Mouse (Mus musculus): ENCODE measurements around the gene Ndufc1.

Ndufc1 gene

DNA sequence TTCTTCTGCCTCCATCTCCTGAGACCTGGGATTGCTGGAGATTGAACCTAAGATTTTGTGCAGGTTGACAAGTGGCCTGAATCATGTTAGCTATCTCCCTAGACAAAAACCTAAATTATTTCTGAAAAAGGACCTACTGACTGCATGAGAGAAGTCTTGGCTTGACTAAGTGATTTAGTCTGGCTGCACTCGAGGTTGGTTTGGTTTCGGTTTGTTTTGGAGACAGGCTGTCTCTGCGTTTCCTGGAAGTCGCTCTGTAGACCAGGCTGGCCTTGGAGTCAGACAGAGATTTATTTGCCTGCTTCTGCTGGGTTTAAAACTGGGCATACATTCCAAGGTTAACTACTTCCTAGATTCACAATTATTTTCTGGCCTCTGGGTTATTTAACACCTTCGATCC lies 35.9 kb downstream of the Ndufc1 start:
- intact Hi-C loops (cut with DNase I), result no loop called here

DNA sequence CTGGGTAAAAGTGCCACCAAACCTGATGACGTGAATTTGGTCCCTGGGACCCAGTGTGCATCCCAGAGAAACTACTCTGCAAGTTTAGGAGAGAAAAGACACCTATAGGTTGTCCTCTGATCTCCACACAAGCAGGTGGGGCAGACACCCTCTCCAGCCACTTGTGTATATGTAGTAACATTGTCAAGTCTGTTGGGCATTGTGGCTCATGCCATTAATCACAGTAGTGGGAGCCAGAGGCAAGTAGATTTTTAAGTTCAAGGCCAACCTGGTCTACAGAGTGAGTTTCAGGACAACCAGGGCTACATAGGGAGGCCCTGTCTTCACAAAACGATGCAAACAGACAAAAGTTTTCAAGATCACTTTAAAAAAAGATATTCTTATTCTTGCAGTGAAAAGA lies 37.0 kb downstream of the Ndufc1 start:
- intact Hi-C loops (cut with DNase I), result no loop called here

DNA sequence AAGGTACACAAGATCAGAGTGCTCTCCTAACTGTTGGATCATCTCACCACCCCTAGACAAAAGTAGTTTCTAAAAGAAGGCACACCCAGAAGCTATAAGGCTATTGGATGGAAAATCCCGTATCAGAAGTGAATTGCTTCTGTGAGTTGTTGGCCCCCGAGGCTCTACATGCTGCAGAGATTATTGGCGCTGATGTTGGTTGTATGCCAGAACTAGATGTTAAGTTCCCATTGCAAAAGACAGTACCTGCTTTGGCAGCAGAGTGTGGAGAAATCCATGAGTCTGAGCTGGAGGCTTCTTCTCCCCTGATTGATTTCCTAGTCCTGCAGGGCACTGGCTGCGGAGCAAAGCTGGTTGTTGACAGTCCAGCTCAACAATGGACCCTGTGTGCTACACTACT lies 40.8 kb downstream of the Ndufc1 start:
- intact Hi-C loops (cut with DNase I), result loop anchor here (5.0 kb wide), 1 partner anchor 136 kb away; no protein-coding TSS in a partner anchor

DNA sequence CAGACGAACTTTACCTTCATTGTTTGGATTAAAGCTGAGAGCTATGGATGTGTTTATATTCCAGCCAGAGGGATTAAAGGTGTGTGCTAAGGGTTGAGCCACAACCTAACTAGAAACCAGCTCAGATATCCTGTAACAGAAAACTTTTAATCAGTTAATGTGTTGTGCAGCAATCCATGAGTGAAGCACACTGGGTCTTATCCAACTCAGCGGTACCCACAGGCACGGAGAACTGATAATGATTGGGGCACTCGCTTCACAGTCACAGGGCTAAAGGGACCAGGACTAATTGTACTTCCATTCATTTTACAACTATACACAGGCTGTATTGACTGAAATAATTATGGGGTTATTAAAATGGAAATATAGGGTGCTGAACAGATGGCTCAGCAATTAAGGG lies 41.9 kb downstream of the Ndufc1 start:
- intact Hi-C loops (cut with DNase I), result loop anchor here (5.0 kb wide), 1 partner anchor 135 kb away; no protein-coding TSS in a partner anchor

DNA sequence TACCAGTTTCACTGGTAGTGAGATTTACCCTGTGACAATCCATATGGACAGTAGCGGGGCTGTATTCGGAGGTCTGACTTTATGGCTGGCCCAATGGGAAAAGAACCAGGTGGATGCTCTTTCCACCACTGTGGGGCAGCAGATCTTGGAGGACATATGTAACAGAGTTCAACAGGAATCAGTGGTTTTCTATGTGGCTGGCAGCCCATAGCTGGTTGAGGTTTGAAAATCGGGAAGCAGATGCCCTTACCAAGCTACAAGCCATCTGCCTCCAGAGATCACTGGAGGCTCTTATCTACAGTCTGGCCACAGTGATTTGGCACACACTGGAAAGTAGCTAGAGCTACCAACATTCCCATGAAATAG lies 43.3 kb downstream of the Ndufc1 start:
- intact Hi-C loops (cut with DNase I), result loop anchor here (5.0 kb wide), 1 partner anchor 133 kb away; no protein-coding TSS in a partner anchor

DNA sequence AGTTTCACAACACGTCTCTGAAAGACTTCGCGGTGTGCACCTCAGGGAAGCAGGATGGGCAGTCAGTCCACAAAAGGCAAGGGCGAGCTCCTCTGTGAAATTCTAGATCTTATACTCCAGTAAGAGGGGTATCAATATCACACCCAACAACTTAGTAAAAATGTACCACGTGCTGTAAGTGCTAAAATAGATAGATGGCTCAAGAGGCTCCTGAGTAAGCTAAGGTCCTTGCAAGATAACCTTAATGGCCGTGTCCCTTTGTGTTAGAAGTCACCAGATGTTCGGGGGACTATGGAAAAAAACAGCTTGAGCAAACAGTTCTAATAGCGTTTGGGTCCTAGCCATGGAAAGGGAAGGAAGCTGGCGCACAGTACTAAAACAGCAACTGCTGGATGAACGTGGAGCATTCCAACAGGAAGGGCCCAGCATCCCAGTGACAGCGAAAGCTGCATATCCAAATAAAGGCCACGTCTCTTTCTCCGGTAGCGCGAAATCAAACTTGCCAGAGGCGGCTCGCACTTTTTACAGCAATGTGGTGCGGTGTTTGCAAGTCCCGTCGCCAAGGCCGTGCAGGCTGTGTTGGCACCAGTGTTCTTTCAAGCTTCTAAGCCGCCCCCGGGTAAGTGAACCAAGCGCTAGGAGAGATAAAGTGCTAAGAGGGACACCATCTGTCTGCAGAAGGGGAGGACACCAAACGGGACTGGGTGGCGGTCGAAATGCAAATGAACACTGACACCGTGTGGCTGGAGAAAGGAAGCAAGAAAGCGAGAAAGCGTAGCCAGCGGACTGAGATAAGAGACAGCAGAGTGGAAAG lies 43.9 kb downstream of the Ndufc1 start:
- intact Hi-C loops (cut with DNase I), result loop anchor here (5.0 kb wide), 1 partner anchor 133 kb away; no protein-coding TSS in a partner anchor

DNA sequence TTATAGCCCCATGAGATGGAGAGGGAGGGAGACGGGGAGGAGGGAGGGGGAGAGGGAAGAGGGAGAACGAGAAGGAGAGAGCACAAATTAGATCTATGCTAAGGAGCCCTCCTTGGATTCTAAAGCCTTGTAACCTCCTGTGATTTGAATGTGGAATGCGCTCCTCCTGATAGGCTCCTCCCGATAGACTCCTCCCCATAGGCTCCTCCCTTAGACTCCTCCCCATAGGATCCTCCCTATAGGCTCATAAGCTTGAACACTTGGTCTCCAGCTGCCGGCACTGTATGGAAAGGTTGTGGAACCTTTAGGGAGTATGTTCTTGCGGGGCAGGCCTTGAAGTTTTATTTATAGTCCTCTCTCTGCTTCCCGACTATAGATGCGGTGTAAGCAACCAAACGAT lies 47.7 kb downstream of the Ndufc1 start:
- intact Hi-C loops (cut with DNase I), result no loop called here

DNA sequence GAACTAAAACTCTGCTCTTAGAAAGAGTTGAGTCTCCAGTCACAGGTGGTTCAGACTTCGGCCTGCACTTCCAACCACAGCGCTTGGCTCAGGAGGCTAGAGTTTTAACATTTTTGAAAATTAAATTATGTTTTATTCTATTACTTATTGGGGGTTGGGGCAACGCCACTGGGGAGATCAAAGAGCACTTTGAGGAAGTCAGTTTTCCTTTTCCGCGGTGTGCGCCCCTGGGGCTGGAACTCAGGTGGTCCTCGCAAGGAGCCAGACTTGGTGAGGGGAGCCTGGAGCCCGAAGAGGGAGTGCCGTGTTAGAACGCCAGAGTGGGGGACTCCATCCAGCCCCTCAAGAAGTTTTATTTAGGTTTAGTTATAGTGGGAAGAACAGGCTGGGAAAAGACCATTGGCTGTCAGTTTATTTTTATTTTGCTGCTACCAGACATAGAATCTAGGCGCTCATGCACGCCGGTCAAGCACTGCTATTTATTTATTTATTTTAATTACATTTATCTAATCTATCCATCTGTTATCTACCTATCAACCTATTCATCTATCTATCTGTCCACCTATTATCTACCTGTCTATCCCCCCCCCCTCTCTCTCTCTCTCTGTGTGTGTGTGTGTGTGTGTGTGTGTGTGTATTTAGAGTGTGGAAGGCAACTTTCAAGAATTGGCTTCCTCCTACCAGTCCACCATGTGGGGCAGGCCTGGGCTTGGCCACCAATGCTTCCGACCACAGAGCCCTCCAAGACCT lies 49.1 kb downstream of the Ndufc1 start:
- intact Hi-C loops (cut with DNase I), result no loop called here

DNA sequence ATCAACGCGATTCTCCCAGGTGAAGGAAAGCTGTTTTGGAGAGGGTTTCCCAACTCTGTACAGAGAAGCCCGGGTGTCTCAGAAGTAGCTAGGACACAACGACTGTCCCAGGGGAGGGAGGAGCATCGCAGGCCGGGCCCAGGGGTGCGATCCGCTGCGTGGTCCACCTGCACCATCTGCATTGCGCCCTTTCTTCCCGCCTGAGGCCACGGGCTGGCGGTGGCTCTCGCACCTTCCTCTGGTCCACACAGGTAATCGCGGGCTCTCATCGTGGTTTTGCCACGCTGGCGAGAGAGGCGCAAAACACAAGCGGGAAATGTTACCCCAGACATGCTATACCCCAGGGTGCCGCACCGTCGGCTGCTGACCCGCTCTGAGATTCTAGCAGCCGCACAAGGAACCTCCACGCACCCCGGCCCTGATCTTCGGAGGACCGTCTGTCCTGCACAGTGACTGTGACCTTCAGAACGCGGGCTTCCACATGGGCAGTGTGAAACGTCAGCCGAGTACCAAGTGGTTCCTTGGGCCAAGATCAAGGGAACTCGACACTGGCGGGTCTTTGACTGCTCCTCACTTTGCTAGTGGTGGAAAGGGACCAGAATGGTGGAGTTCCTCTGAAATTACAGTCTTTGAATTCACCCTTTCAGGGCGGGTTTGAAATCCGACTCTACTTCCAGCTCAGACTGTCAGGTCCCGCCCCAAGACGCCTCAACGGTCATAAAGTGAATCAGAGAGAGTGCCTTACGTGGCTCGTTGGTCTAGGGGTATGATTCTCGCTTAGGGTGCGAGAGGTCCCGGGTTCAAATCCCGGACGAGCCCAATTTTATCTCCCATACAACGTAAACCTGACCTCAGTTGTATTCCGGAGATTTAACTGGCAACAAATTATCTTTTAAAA lies 49.9 kb downstream of the Ndufc1 start:
- intact Hi-C loops (cut with DNase I), result no loop called here

DNA sequence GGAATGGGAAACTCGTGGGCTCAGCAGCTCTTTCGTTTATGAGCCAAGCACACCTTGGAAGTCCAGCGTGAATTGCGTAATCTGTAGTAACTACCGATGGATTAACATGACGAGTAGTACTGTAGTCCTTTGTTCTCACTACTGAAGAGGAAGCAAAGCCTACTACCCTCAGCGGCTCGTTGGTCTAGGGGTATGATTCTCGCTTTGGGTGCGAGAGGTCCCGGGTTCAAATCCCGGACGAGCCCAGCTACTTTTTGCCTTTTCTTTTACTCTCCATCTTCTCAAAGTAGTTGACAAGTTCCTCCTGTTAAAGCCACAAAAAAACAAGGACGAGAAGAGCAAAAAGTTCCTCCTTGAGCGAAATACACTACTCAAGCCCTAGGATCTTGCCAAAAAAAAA lies 50.6 kb downstream of the Ndufc1 start:
- intact Hi-C loops (cut with DNase I), result no loop called here

DNA sequence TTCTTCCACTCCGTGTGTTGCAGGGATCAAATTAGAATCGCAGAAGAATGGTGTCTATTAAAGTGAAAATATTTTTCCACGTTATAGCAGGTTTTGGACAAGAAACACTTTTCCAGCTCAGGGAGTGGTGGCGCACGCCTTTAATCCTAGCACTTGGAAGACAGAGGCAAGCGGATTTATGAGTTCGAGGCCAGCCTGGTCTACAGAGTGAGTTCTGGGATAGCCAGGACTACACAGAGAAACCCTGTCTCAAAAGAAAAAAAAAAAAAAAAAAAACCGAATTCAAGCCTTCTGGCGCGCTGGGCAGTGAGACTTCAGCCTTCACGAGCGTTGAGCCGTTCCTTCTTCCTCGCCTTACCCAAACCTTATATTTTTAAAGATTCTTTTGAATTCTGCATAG lies 51.2 kb downstream of the Ndufc1 start:
- intact Hi-C loops (cut with DNase I), result no loop called here

DNA sequence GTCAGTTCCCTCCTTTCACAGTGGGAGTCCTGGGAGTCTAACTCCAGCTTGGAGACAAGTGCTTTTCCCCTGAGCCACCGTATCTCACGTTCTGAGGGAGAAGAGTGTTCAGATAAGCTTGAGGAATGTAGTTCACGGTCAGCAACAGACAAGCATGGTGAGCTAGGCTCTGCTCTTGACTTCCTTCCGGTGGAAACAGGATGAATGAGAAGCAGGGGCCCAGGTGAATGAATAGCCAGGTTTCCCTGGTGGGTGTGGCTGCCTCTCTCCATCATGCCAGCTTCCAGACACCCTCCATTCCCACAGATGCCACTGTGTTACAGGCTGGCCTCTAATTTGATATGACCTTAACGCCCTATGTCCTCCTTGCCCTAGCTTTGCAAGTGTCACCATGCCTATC lies 51.7 kb downstream of the Ndufc1 start:
- intact Hi-C loops (cut with DNase I), result no loop called here

DNA sequence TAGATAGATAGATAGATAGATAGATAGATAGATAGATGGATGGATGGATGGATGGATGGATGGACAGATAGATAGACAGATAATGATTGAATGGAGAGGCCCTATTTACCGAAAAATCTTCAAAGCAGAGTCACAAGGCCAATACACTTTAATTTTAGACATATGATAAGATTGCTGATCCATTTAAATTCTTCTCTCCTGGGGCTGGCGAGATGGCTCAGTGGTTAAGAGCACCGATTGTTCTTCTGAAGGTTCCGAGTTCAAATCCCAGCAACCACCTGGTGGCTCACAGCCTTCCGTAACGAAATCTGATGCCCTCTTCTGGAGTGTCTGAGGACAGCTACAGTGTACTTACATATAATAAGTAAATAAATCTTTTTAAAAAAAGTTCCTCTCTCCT lies 53.8 kb downstream of the Ndufc1 start:
- intact Hi-C loops (cut with DNase I), result loop anchor here (5.0 kb wide), 1 partner anchor 123 kb away; no protein-coding TSS in a partner anchor

Data from adrenal gland (tissue).